ENCODE assay signal across 10 mouse cellular contexts in genomic region chr2:105688011-105688410, GRCm38 (mm10). TPM values are rescaled to one million over a fixed set of nuclear protein-coding genes. Genes with fewer than 3 reads are reported as not detected.
DNase-seq lines count a peak whose midpoint lies in the region; ATAC-seq and TF ChIP-seq lines count a peak whose summit lies in the region.
"Had no signal": no experiment of that assay in that cellular context is flagged by ENCODE, and none has a peak within 500 bp of the region (broad histone marks: within the 10 kb centered on the region; RNA-seq: fewer than 3 reads in every experiment).

No protein-coding gene starts in this region.

- no peaks in the 10 kb centered on the region for H3K36me3 ChIP-seq in lung, embryonic 16.5 days (ENCODE audit: control insufficient read depth, insufficient read depth, low read length)
- H3K36me3 ChIP-seq in limb, embryonic 14.5 days (ENCODE audit: control insufficient read depth, insufficient read depth, low read length) = no peaks in the 10 kb centered on the region

- TF ChIP-seq POLR2A in limb, embryonic 14.5 days (IDR thresholded peaks at IDR 0.05; ENCODE audit: borderline replicate concordance, extremely low read depth, insufficient read depth, insufficient read length) = no peak

- H3K4me1 ChIP-seq in lung, embryonic 16.5 days (replicated peaks; ENCODE audit: control insufficient read depth, insufficient read depth, low read length) = no peaks in the 10 kb centered on the region; the same call in none of the 2 replicates
- H3K4me1 ChIP-seq in limb, embryonic 14.5 days (ENCODE audit: control insufficient read depth, insufficient read depth, low read length) = 0 out of 2 replicates have a peak, but pooled peaks cover 5% of the 10 kb centered on the region

- peak overlapping the region; percentile 20 for H3K4me2 ChIP-seq in lung, embryonic 16.5 days (ENCODE audit: low read depth, low read length)
- H3K4me2 ChIP-seq in limb, embryonic 14.5 days (replicated peaks; ENCODE audit: low read depth, low read length, severe bottlenecking) = peak overlapping the region; percentile 16; the same call in 1 of the 2 replicates

- no peak overlapping the region for H3K27ac ChIP-seq in lung, embryonic 16.5 days (ENCODE audit: low read length)
- H3K27ac ChIP-seq in limb, embryonic 14.5 days (replicated peaks; ENCODE audit: low read depth, low read length) = no peak overlapping the region

- no peak for ATAC-seq in lung, embryonic 16.5 days (ENCODE audit: low read depth)
- no peak for ATAC-seq in limb, embryonic 14.5 days (ENCODE audit: low FRiP score, low read depth)

- DNase-seq in cerebellum, adult 18-20 months = peak; percentile 37 to 69
- DNase-seq in cerebellum, adult 11 months = no peak
- no peak for DNase-seq in lung, postnatal 36 days
- no peak for DNase-seq in limb, embryonic 14.5 days (ENCODE audit: low spot score)
- peak; percentile 71 for DNase-seq in retina, postnatal 1 day
- no peak for DNase-seq in left cerebral cortex, adult 8-10 months (ENCODE audit: low spot score in 2 of 2)
- DNase-seq in right cerebral cortex, postnatal 25 days = no peak
- DNase-seq: adrenal gland, adult 2 months had no signal

- H3K9ac ChIP-seq in lung, embryonic 16.5 days (ENCODE audit: low read length) = no peak overlapping the region
- no peak overlapping the region for H3K9ac ChIP-seq in limb, embryonic 14.5 days (ENCODE audit: low read depth, low read length, severe bottlenecking)

- H3K27me3 ChIP-seq in lung, embryonic 16.5 days (ENCODE audit: control insufficient read depth, insufficient read depth, low read depth, low read length) = peaks cover 91% of the 10 kb centered on the region
- peaks cover 94% of the 10 kb centered on the region for H3K27me3 ChIP-seq in limb, embryonic 14.5 days (ENCODE audit: control insufficient read depth, insufficient read depth, low read length)

- 1% methylated on average over 17 of the region's 17 CpGs for WGBS in lung, embryonic 16.5 days
- 1% methylated on average over 17 of the region's 17 CpGs for WGBS in limb, embryonic 14.5 days

- peak overlapping the region; percentile 3; the same call in 1 of the 2 replicates for H3K4me3 ChIP-seq in lung, embryonic 16.5 days (ENCODE audit: low read length)
- H3K4me3 ChIP-seq in limb, embryonic 14.5 days (replicated peaks; ENCODE audit: low read length) = peak overlapping the region; percentile 13

- H3K9me3 ChIP-seq in lung, embryonic 16.5 days (ENCODE audit: control insufficient read depth, low read length) = no peaks in the 10 kb centered on the region
- H3K9me3 ChIP-seq in limb, embryonic 14.5 days (ENCODE audit: control insufficient read depth, low read length) = no peaks in the 10 kb centered on the region

RNA-seq across cellular contexts. Expression of gene Pax6, which starts 19.3 kb away (rescaled TPM):
- polyA plus RNA-seq in lung, embryonic 16.5 days (2015; fragmentation: Nextera tagmentation; extraction: Ambion mirVana) = 0.16 TPM in 1 of 2 replicates, not detected in the other
- 0.36 and 0.44 TPM in 2 replicates for polyA plus RNA-seq in limb, embryonic 14.5 days (2012; rRNA removed)
- 0.23 and 0.48 TPM in 2 replicates for polyA plus RNA-seq in limb, embryonic 14.5 days (2014; fragmentation: Nextera tagmentation; extraction: Ambion mirVana)
- 10 to 100 TPM in 3 of 4 experiments, 1 to 10 TPM in 1; 9.3 to 12.0 (median 11.3) TPM for total RNA-seq in left cerebral cortex, adult 8-10 months (2022)
- total RNA-seq: adrenal gland, adult 2 months had no signal
- polyA plus RNA-seq: adrenal gland, adult 2 months; gonadal fat pad, adult 2 months had no signal

Comparison
In these comparisons a context has a peak if more than half of its experiments do, and no peak if none do; other contexts are left out.
1. DNase-seq: peak in cerebellum, adult 18-20 months (2 of 2) and retina, postnatal 1 day (single experiment); none in cerebellum, adult 11 months (single experiment), lung, postnatal 36 days (single experiment), limb, embryonic 14.5 days (single experiment), left cerebral cortex, adult 8-10 months (0 of 2) and right cerebral cortex, postnatal 25 days (single experiment).